In genomic region chr5:134742221-134742795, GRCm38 (mm10) we compare ENCODE assay signal across 8 mouse cellular contexts. TPM values are rescaled to one million over a fixed set of nuclear protein-coding genes. Genes with fewer than 3 reads are reported as not detected.
A peak's percentile ranks its signal among the peaks of the same experiment; 100 is the strongest.
DNase-seq lines count a peak whose midpoint lies in the region; ATAC-seq lines count a peak whose summit lies in the region.

No protein-coding gene starts in this region.

- peak overlapping the region; percentile 32 for H3K4me3 ChIP-seq in hindbrain, embryonic 10.5 days
- no peak overlapping the region for H3K4me3 ChIP-seq in hindbrain, embryonic 13.5 days
- H3K4me3 ChIP-seq in hindbrain, embryonic 12.5 days: no peak overlapping the region

- peak; percentile 15 for DNase-seq in hindbrain, embryonic 10.5 days (ENCODE audit: low spot score)
- peak; percentile 33 to 63 for DNase-seq in lung, postnatal 4 days
- no peak for DNase-seq in left cerebral cortex, adult 11 months (ENCODE audit: low spot score)
- DNase-seq in adrenal gland, adult 2 months: no peak
- DNase-seq in adrenal gland, postnatal 14 days: no peak

- no peaks in the 10 kb centered on the region for H3K9me3 ChIP-seq in hindbrain, embryonic 10.5 days
- H3K9me3 ChIP-seq in hindbrain, embryonic 13.5 days: no peaks in the 10 kb centered on the region
- no peaks in the 10 kb centered on the region for H3K9me3 ChIP-seq in hindbrain, embryonic 12.5 days (replicated peaks)

- peaks cover 39% of the 10 kb centered on the region for H3K4me1 ChIP-seq in hindbrain, embryonic 10.5 days (replicated peaks)
- H3K4me1 ChIP-seq in hindbrain, embryonic 13.5 days (replicated peaks): peaks cover 29% of the 10 kb centered on the region
- H3K4me1 ChIP-seq in hindbrain, embryonic 12.5 days: peaks cover 20% of the 10 kb centered on the region

- 10% methylated on average over 19 of the region's 19 CpGs for WGBS in hindbrain, embryonic 10.5 days
- 10% methylated on average over 19 of the region's 19 CpGs for whole genome bisulfite sequencing in hindbrain, embryonic 13.5 days
- 14% methylated on average over 19 of the region's 19 CpGs for WGBS in hindbrain, embryonic 12.5 days

- H3K27me3 ChIP-seq in hindbrain, embryonic 10.5 days (ENCODE audit: insufficient read depth, poor library complexity, severe bottlenecking): peaks cover 54% of the 10 kb centered on the region
- peaks cover 17% of the 10 kb centered on the region for H3K27me3 ChIP-seq in hindbrain, embryonic 13.5 days
- H3K27me3 ChIP-seq in hindbrain, embryonic 12.5 days: peaks cover 12% of the 10 kb centered on the region

- no peak for ATAC-seq in hindbrain, embryonic 13.5 days (ENCODE audit: low FRiP score)
- ATAC-seq in common myeloid progenitor, adult 5-6 weeks (replicated peaks; ENCODE audit: low read depth, poor library complexity, severe bottlenecking): peak; percentile 28; the same call in 1 of the 2 replicates
- ATAC-seq in hindbrain, embryonic 12.5 days (ENCODE audit: low FRiP score): no peak

- no peaks in the 10 kb centered on the region for H3K36me3 ChIP-seq in hindbrain, embryonic 10.5 days
- H3K36me3 ChIP-seq in hindbrain, embryonic 13.5 days: no peaks in the 10 kb centered on the region
- H3K36me3 ChIP-seq in hindbrain, embryonic 12.5 days: no peaks in the 10 kb centered on the region

- no peak overlapping the region for H3K4me2 ChIP-seq in hindbrain, embryonic 13.5 days
- H3K4me2 ChIP-seq in hindbrain, embryonic 12.5 days (replicated peaks): peak overlapping the region; percentile 13; the same call in 1 of the 2 replicates

- H3K9ac ChIP-seq in hindbrain, embryonic 13.5 days: no peak overlapping the region
- H3K9ac ChIP-seq in hindbrain, embryonic 12.5 days: no peak overlapping the region

- peak overlapping the region; percentile 17; the same call in 1 of the 2 replicates for H3K27ac ChIP-seq in hindbrain, embryonic 10.5 days
- no peak overlapping the region for H3K27ac ChIP-seq in hindbrain, embryonic 13.5 days
- no peak overlapping the region for H3K27ac ChIP-seq in hindbrain, embryonic 12.5 days

RNA-seq across cellular contexts. Expression of gene Eln, which starts 4.8 kb away (rescaled TPM):
- polyA plus RNA-seq in hindbrain, embryonic 10.5 days (2016; fragmentation: Nextera tagmentation; extraction: Ambion mirVana): 1.2 and 2.3 TPM in 2 replicates
- 5.7 and 7.8 TPM in 2 replicates for polyA plus RNA-seq in hindbrain, embryonic 13.5 days (2015; fragmentation: Nextera tagmentation; extraction: Ambion mirVana)
- total RNA-seq in common myeloid progenitor, adult 5-6 weeks (2017): not detected in 2 replicates
- 7.2 and 10.1 TPM in 2 replicates for polyA plus RNA-seq in hindbrain, embryonic 12.5 days (2016; fragmentation: Nextera tagmentation; extraction: Ambion mirVana)
- 10 to 100 TPM; 11.8 to 26.9 TPM for total RNA-seq in adrenal gland, adult 2 months (2021)
- polyA plus RNA-seq in adrenal gland, adult 2 months (2012; rRNA removed): 21.8 and 30.7 TPM in 2 replicates
- 148 and 554 TPM in 2 replicates for total RNA-seq in adrenal gland, postnatal 14 days (2021)

RNA-seq across cellular contexts. Expression of gene Limk1, which starts 53.9 kb away (rescaled TPM):
- 8.6 and 16.3 TPM in 2 replicates for polyA plus RNA-seq in hindbrain, embryonic 10.5 days (2016; fragmentation: Nextera tagmentation; extraction: Ambion mirVana)
- 21.6 and 23.4 TPM in 2 replicates for polyA plus RNA-seq in hindbrain, embryonic 13.5 days (2015; fragmentation: Nextera tagmentation; extraction: Ambion mirVana)
- 12.6 and 15.1 TPM in 2 replicates for total RNA-seq in common myeloid progenitor, adult 5-6 weeks (2017)
- polyA plus RNA-seq in hindbrain, embryonic 12.5 days (2016; fragmentation: Nextera tagmentation; extraction: Ambion mirVana): 19.5 and 20.9 TPM in 2 replicates
- total RNA-seq in adrenal gland, adult 2 months (2021): 10 to 100 TPM; 20.6 to 22.1 TPM
- 36.5 and 38.4 TPM in 2 replicates for polyA plus RNA-seq in adrenal gland, adult 2 months (2012; rRNA removed)
- 17.9 and 23.7 TPM in 2 replicates for total RNA-seq in adrenal gland, postnatal 14 days (2021)

Comparison
In these comparisons a context has a peak if more than half of its experiments do, and no peak if none do; other contexts are left out.
1. DNase-seq: peak in hindbrain, embryonic 10.5 days (single experiment) and lung, postnatal 4 days (2 of 2); none in left cerebral cortex, adult 11 months (single experiment), adrenal gland, adult 2 months (single experiment) and adrenal gland, postnatal 14 days (single experiment).